Mouse (Mus musculus): ENCODE results near the gene Lmln.
"Not testable (repeated sequence)": the region's sequence is repeated elsewhere in the genome, so short reads cannot be mapped to it uniquely, and the experiment has no call there.

Lmln gene

DNA sequence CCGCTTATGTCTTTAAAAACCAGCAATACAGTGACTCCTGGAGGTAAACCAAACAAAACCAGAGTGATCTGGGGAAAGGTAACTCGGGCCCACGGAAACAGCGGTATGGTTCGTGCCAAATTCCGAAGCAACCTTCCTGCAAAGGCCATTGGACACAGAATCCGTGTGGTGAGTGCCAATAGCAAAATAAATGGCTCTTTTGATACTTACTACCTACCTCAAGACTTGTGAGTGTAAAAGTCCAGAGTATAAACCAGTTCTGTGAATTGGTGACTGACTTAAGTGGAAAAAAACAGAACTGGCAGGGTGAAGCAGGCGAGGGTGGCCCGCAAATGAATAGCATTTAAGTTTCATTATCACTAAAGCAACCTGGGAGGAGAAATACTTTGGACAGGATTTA, 3.7 kb upstream of the Lmln start:
- not testable (repeated sequence) for DNase-seq

DNA sequence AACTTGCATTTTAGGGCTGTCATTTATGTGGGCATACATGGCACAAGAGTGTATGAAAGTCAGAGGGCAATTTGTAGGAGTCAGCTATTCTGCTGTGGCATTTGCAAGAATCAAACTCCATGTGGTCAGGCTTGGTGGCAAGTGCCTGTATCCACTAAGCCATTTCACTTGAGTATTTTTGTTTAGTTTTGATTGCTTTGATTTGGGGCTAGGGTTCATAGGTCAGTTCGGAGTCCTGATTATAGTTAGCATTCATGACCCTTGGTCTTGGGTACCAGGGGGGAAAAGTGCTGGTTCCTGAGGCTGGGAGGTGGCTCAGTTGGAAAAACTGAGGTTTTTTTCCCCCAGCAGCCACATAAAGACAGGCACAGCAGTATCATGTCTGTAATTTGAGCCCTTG, 2.9 kb upstream of the Lmln start:
- no peak for DNase-seq

DNA sequence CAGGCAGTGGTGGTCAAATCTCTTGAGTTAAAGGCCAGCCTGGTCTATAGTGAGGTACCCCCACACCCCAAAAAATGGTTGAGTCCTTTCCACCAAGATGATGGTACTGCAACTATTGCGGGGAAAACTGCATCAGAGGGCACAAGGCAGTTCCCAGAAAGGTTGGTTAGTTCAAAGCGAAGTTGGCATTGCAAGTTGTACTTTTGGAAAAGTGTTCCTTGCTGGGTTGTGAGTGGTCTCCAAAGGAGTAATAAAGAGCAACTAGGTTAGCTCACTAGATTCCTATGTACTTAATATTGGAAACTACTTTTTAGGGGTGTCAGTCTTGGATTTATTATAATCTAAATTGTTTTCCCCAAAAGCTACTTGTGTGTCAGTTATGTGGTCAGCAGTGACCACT, 1.4 kb upstream of the Lmln start:
- no peak for DNase-seq

DNA sequence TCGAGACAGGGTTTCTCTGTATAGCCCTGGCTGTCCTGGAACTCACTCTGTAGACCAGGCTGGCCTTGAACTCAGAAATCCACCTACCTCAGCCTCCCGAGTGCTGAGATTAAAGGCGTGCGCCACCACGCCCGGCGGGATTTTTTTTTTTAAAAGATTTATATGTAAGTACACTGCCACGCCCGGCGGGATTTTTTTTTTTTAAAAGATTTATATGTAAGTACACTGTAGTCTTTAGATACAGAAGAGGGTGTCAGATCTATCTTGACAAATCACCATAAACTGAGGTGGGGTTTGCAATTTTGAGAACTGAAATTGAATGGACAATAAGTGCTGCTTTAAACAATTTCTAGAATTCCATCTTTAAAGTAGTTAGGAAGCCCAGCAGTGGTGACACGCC, 921 bp upstream of the Lmln start:
- no peak for DNase-seq

DNA sequence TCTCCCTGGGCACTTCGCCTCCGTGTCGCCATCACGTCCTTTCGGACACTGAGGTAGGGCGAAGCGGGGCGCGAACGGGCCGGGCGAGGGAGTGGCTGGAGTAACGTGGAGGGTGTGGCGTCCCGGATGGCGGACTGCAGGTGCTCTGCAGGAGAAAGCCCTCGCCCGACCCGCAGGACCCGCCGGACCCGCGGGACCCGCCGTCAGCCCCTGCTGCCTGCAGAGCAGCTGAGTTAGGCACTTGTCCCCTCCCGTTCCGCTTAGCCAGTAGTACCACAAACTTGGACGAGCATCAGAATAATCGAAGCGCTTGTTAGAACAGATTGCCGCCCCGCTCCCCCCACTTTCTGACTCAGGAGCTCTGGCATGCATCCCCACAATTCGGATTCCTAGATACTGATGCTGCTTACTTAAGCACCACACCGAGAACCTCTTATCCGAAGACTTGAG, 386 bp downstream of the Lmln start:
- DNase-seq, result peak; percentile 65

DNA sequence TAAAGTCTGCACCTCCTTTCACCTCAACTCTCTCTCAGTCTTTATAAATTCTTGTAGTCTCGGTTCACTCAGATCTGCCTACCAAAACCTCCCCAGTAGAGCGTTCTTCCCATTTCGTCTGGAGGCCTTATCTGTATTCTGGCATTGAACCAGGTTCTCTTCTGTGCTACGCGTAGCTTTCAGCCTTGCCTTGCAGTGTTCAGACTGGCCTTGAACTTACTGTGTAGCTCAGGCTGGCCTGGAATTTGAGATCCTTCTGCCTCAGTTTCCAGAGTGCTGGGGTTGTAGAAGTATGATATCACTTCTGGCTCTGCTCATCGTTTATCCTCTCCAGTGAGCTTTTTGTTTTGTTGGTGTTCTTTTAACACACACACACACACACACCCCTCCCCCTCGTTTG, 946 bp downstream of the Lmln start:
- peak; percentile 8 for DNase-seq

DNA sequence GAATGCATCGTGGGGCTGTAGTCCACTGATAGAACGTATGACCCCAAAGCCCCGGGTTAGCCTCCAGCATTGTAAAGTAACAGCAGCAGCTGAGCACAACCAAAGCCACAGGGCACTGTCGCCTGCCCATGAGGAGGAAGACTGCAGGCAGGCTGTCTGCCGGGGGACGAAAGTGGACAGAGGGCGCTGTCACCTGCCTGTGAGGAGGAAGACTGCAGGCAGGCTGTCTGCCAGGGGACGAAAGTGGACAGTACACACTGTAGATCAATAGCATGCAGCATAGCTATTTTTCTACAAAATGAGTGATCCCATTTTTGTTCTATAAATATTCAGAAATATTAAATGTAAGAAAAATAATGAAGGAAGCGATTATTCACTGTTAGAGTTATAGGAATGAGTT, 2.3 kb downstream of the Lmln start:
- DNase-seq, result no peak

DNA sequence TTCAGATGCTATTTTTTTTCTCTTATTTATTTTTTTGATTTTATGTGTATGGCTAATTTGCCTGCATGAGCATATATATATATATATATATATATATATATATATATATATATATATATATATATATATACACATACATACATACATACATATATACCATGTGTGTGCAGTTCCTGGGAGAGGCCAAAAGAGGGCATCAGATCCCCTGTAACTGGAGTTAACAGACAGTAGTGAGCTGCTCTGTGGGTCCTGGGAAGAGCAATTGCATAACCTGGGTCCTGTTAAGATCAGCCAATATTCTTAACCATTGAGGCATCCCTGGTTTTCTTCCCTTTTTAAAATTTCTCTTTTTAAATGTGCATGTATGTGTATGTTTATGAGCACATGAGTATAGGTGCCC, 8.6 kb downstream of the Lmln start:
- no peak for DNase-seq

DNA sequence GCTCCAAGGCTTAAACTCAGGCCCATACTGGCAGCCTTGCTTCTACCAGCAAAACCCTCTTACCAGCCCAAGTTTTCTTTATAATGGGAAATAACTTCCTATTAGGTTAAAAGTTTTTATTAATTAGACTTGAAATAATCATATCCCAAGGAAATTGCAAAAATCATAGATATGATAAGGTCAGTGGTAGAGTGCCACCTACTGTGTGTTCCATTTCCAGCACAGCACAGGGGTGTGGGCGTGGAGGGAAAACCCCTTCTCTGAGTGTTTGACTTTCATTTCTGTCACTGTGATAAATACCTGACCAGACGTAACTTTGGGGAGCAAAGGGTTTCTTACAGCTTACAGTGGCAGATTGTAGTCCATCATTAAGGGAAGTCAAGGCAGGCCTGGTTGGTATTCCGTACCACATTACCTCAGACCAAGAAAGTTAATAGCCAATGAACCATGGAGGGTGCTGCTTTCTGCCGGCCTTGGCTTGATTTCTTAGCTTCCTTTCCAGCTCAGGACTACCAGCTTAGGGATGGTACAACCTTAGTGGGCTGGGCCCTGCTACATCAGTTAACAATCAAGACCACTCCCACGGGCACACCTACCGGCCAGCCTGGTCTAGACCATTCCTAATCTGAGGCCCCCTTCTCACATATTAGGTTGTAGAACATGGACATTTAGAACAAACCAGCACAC, 10.7 kb downstream of the Lmln start:
- DNase-seq, result no peak

DNA sequence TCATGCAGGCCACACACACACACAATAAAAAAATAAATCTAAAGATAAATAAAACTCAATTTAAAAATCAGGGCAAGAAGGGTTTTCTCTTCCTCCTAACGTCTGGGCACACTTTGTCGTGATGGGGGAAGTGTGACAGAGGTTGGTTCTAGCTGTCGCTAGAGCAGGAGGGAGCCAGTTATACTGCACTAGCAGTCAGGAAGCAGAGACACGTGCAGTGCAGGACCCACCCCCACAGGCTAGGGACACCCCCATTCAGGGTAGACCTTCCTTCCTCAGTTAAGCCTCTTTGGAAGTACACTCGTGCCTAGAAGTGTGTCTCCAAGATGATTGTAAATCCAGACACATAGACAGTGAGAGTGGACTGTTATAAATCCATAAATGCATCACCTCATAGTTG, 12.6 kb downstream of the Lmln start:
- DNase-seq, result no peak

DNA sequence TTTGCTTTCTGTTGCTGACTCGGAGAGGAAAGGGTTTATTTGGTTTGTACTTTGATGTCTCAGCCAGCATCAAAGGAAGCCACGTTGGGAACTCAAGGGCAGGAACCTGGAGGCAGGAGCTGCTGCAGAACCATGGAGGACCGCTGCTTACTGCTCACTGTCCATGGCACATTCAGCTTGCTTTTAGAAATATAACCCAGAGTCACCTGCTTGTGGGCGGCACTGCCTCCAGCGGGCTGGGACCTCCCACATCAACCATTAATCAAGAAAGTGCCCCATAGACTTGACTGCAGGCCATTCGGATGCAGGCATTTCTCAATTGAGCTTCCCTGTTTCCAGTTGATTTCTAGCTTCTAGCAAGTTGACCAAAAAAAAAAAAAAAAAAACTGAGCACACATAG, 13.8 kb downstream of the Lmln start:
- DNase-seq, result no peak

DNA sequence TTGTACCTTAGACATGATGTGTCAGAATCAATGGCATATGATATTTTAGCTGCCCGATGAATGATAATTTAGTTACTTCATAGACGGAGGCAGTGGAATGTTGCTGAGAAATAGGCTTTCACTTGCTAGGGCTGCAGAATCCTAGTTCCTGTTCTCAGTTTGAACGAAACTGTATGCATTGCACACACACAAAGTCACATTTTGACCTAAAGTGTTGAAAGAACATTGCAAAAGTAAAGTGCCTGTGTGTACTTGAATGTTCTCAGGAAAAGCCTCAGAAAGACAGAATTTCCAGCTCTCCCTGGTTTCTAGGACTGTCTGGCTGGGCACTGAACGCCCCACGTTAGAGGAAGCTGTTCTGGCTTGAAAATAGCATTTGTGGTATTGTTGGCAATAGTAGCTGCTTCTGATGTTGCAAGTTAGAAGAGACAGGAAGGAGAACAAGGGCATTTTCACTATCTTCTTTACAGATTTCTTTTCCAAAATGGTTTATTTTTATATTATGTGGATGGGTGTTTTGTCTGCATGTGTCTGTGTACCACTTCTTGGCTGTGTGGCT, 14.8 kb downstream of the Lmln start:
- DNase-seq, result no peak

DNA sequence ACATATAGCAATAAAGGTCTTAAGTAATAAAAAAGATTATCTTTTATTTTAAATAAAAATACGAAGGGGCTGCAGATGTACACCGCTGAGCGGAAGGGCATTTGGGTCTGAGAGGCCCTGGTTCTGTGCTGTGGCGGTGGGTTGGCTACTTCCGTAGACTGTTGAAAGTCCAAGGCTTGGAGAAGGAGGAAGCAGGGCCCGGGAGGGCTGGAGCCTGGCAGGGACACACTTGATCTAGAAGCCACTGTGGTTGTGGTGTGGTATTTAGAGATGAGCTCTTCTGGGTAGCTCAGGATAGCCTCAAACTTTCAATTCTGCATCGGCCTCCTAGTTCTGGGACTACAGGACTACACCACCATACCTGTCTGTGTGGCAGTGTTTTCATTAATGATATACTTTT, 17.7 kb downstream of the Lmln start:
- DNase-seq, result no peak

DNA sequence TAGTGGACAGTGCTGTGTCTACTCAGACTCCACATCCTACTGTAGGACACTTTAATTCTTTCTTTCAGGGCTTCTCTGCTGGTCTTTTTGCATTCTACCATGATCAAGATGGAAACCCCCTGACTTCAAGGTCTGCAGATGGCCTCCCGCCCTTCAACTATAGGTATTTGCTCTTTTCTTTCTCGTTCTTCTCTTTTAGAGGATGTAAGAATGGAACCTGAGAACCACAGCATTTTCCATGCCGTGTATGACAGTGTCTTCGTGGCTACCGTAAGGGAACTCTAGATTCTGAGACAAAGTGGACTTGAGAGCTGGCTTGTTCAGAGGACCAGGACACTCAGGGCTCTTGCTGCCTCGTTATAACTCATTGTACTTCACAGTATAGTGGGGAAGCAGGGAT, 20.6 kb downstream of the Lmln start:
- no peak for DNase-seq

DNA sequence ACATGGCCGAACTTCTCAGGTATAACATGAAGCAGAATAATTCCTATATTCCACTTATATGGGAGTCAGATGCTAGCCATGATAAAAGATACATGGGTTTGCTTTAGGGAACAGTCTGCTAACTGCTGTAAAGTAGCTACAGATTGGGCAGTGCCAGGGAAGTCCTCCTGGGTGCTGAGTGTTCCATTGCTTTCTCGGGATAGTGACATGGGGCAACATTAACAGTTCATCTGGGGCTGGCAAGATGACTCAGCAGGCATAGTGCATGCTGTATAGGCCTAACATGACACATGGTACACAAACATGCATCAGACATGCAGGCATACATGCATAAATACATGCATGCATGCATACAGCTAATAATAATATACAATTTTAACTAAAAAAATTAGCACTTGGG, 21.7 kb downstream of the Lmln start:
- DNase-seq, result no peak

DNA sequence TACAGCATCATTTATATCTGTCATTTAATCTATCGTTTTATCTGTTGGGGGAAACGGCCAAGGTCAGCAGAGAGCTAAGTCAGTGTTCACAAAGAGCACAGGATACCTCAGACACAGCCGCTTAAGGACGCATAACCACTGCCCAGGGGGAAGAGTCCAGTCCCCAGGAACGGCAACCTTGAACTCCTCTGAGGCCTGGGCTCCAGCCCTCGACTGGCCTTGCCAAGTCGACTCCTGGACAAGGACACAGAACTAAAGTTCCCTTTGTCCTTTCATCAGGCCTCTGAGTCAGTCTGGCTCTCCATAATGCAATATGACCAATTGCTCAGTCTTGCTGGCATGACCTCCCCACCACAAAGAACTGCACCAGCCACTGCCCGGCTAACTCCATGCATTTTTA, 23.3 kb downstream of the Lmln start:
- no peak for DNase-seq

DNA sequence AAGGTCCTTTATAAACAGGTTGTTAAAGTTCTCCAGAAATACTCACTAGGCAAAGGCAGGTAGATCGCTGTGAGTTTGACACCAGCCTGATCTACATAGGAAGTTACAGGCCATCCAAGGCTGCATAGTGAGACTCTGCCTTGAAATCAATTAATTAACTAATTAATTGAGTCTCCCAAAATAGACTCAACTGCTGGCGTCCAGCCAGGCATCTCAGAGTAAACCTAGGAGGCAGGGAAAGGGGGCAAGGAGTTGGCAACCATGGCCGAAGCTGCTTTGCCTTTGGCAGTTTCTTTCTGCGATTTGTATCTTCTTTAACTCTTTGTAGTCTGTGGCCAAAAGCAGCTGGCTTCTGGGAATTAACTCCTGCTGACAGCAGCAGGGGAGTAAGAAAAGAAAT, 51.4 kb downstream of the Lmln start:
- no peak for DNase-seq

DNA sequence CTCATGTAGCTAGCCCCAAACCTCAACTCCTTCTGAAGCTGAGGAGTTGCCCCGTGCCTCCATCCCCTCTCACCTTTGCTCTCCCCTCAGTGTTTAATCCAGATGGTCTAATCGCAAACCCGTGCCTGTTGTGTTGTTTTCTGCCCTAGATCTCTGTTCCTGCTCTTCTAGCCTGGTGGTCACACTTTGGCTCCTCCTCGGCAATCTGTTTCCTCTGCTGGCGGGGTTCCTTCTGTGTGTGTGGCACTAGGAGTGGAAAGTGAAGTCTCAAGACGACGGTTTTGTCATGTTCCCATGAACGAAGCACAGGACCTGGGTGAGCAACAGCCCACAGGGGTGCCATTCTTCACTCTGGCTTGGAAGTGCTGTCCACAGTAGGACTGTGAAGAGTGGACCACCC, 61.1 kb downstream of the Lmln start:
- DNase-seq, result no peak

DNA sequence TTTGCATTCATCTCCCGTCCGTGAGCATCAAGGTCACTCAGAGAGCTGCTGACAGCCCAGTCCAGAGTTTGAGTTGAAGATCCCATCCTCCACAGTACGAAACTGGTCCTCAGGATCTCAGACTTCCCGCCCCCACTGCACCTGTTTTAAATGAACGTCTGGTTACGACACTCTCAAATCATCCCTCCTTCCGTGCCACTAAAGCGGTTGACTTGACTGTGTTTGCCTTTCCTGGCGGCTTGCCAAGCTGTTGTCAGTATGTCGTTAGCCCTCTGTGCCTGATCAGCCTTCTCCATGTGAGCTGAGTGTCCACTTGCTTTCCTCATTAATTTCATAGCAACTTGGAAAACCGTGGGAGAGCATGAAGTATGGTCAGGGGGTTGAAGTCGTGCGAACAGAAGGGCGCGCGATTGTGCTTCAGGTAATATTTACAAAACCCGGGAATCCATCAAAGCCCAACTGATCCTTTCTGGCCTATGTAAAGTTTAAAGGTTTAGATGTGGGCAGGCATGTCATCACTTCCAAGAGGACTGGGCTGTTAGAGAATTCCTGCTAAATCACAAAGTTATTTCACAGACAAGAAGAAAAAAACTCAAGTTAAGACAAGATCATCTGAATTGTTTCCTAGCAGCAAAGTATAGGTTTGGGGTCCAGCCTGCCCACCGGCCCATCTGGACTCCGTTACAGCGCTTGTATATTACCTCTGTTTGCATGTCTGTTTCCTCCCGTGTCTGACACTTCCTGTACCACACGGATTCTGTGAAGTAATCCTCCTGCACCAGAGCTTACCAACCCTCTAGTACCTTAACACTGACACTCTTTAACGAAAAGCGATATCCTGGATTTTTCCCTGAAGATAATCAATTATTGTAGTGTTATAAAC, 61.9 kb downstream of the Lmln start:
- no peak for DNase-seq

DNA sequence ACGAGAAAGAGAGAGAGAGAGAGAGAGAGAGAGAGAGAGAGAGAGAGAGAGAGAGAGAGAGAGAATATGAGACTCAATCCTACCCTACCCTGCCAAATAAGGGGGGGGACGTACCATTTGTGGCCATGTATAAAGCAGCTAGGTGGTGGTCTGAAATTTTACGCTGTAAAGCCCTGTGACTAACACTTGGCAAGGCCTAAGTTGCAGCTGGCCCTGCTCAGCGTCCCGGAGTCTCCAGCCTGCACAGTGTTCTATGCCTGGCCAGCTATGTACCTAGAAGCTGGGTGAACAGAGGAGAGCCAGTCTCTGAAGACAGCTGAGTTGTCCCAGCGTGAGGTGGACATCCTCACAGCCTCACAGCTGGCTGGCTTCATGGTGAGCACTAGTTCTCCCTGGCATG, 64.7 kb downstream of the Lmln start:
- DNase-seq, result no peak

DNA sequence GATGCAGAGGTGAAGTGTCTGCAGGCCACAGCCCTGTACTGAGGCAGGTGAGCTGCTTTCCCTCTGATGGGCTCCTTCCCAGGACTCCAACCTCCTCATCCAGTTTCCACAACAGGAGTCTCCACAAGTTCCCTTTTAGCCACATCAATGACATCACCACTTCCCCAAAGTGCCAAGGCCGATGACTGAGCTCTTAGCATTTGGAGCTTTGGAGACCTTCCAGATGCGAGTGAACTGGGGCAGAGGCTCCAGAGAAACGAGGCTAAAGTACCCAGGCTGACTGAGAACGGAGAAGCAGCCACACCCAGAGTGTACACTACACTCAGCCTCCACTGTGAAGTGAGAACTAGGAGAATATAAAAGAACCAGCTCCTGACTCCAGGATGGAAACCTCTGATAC, 68.4 kb downstream of the Lmln start:
- DNase-seq, result no peak

DNA sequence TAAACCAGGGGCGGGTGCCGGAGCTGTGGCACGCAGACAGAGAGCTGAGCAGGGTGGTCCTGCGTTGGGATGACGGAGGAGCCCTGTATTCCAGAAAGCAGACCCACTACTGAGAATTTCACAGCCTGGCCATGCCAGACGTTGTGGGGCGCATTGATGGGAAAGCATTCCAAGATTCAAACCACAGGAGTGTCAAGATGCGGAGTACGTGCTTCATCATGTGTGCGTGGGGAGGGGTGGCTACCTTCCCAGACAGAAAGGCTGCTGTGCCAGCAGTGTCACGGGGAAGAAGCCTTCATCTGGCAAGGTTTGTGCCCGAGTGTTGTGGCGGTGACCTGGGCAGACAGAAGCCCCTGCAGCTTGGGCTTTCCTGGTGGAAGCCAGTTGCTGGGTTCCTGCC, 70.9 kb downstream of the Lmln start:
- DNase-seq, result no peak

DNA sequence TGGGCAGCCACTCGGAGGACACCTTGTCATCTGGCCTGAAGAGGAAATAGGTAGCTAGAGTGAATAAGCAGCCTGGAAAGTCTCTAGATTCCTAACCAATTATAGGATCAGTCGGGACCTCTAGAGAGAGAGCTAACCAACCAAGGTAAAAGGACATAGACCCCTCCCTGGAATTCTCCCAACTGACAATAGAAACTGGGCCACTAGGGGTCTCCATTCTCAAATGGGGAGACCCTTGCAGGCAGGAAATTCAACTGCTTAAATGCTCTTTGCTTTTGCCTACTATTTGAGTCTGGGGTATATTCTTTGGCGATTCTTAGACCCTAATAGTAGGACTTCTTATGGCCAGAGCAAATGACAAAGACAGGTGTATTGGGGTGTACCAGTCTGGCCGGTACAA, 72.8 kb downstream of the Lmln start:
- no peak for DNase-seq

DNA sequence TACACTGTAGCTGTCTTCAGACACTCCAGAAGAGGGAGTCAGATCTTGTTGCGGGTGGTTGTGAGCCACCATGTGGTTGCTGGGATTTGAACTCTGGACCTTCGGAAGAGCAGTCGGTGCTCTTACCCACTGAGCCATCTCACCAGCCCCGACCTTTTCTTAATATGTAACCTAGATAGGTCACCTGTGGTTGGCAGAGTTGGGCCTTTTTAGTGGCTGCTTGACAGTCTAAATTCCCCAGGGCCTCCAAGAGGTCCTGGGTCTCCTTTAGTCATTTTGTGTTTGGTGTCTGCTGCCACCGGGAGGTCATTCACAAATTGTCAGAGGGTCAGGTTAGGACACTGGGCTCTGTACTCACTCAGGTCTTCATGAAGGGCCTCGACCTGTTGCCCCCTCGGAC, 76.7 kb downstream of the Lmln start:
- not testable (repeated sequence) for DNase-seq

All from cerebellum, adult 11 months (tissue).